Mouse (Mus musculus) lung, adult 2 months (tissue): Measurements from ENCODE around the gene Samsn1.

Experiments
- CTCF ChIP-seq: fragments of 200-500 bp; IDR thresholded peaks from 2 replicates; pipeline ENCODE4 v1.5.1; 2011; ENCODE audit warnings: mild to moderate bottlenecking, low read length, control low read depth; ENCODE audit not compliant: insufficient read depth
- POLR2A ChIP-seq: fragments of 200-500 bp; IDR thresholded peaks from 2 replicates; pipeline ENCODE4 v1.6.1; 2011; ENCODE audit warnings: low read depth, mild to moderate bottlenecking, control low read depth, low read length, borderline replicate concordance; ENCODE audit errors: extremely low read depth

GRCm38 (mm10) chr16:76001788-76002187, 20.3 kb downstream of the Samsn1 start:
- TF ChIP-seq POLR2A: no peak
- TF ChIP-seq CTCF: no peak
